Mouse (Mus musculus): ENCODE measurements at regions not wholly inside any gene's neighbourhood (a gene's known extent, or its start where the extent isn't known, plus 50 kb on each side); places are given as distances from the start of the nearest gene placed in this dataset.

- TF ChIP-seq CTCF (IDR thresholded peaks at IDR 0.05; ENCODE audit: low read depth, low read length) (no peak), POLR2A (IDR thresholded peaks at IDR 0.05; ENCODE audit: extremely low read depth, insufficient read depth, low read length) (no peak)
Measured at GRCm38 (mm10) chr16:29738075-29738474, 158.9 kb downstream of the Opa1 start.
